Mouse (Mus musculus): ENCODE measurements around the gene Slc10a6.

DNA sequence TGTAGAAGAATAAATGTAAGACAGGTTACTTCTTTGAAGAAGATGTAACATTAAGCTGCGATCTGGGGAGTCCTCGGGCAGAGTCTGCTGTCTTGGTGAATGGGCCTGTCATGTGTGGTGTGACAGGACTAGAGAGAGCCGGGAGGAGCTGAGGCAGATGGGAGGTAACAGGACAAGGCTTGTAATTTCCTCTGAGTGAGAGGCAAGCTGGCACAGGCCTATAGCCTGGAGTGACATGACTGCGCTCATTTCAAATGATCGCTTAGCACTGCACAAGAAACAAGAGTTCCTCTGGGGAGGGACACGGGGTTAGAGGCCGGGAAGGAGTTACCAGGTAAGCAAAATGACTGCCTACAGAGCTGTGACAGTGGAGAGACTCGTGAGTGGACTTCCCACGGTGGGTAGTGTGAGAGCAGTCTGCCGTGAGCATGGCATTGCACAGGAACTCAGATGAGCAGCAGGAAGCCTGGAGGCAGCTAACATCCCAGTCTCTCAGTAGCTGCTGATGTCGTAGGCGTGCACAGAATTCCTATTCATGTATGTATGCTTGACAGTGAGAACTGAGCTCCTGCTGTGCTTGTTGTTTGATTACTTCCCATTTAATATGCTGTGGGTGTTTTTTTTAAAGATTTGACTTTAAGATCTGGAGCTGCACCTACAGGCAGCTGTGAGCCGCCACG, 32.6 kb downstream of the Slc10a6 start:
- no peak for TF ChIP-seq CTCF (conservative IDR thresholded peaks at IDR 0.05; ENCODE audit: insufficient read depth, insufficient read length, low read depth, low read length)
- no peak for TF ChIP-seq POLR2A (IDR thresholded peaks at IDR 0.05; ENCODE audit: low read depth, low read length)
